Mouse (Mus musculus): ENCODE measurements around the gene Tpm4.

- TF ChIP-seq EP300 (IDR thresholded peaks at IDR 0.05; ENCODE audit: insufficient read depth, low read depth, low read length) (no peak), CTCF (IDR thresholded peaks at IDR 0.05) (peak; percentile 28)
Observed at GRCm38 (mm10) chr8:72118616-72119015, 16.2 kb upstream of the Tpm4 start.

All from heart, adult 2 months (tissue).